Mouse (Mus musculus): Measurements from ENCODE around the gene Pdss2. TPM values are rescaled to one million over a fixed set of nuclear protein-coding genes. Genes with fewer than 3 reads are reported as not detected.
"Not testable (repeated sequence)": the region's sequence is repeated elsewhere in the genome, so short reads cannot be mapped to it uniquely, and the experiment has no call there.

The Pdss2 gene
- total RNA-seq, 1 experiment from 2014 or later, result 6.2 TPM

DNA sequence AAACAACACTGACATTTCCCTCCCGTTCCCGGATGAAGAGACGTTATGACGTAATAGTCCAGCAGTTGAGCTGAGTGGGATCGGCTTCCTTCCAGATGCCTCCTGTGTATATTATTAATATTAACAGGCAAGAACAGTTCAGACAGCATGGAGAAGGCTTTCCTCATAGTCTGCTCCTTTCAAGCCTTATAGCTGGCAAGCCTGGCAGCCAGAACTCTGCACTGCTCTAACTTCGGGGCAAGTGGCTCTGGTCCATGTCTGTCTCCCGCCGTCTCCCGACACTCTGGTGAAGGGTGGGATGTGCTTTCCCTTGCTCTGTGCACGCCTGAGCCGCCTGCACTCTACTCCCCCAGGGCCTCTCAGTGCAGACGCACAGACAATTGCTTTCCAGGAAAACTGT, 185.6 kb downstream of the Pdss2 start:
- ATAC-seq (replicated peaks; ENCODE audit: insufficient number of reproducible peaks, low FRiP score, low TSS enrichment, poor library complexity, severe bottlenecking), result no peak

- ATAC-seq (replicated peaks; ENCODE audit: insufficient number of reproducible peaks, low FRiP score, low TSS enrichment, poor library complexity, severe bottlenecking), result no peak
These were observed 188.4 kb downstream of the Pdss2 start for GRCm38 (mm10) chr10:43409506-43410230.

- not testable (repeated sequence) for ATAC-seq (replicated peaks; ENCODE audit: insufficient number of reproducible peaks, low FRiP score, low TSS enrichment, poor library complexity, severe bottlenecking)
These were observed 189.9 kb downstream of the Pdss2 start for GRCm38 (mm10) chr10:43411164-43411563.

DNA sequence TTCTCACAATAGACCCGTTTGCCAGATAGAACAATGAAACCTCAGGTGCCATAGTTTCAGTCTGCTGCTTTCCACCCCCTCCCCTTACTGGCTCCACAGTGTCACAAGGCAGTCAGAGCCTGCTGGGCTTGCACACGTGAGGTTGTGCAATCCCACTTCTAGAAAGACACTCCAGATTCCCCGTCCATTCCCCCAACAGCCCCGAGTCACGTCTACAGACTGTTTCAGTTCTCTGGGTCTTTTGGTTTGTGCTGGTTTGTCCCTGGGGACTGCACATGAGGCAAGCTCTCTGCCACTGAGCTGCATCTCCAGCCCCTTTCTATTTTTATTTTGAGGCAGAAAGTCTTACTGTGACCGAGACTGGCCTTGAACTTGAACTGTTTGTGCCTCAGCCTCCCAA, 196.1 kb downstream of the Pdss2 start:
- ATAC-seq (replicated peaks; ENCODE audit: insufficient number of reproducible peaks, low FRiP score, low TSS enrichment, poor library complexity, severe bottlenecking), result no peak

- ATAC-seq (replicated peaks; ENCODE audit: insufficient number of reproducible peaks, low FRiP score, low TSS enrichment, poor library complexity, severe bottlenecking), result no peak
These were observed 199.6 kb downstream of the Pdss2 start for GRCm38 (mm10) chr10:43420660-43421413.

DNA sequence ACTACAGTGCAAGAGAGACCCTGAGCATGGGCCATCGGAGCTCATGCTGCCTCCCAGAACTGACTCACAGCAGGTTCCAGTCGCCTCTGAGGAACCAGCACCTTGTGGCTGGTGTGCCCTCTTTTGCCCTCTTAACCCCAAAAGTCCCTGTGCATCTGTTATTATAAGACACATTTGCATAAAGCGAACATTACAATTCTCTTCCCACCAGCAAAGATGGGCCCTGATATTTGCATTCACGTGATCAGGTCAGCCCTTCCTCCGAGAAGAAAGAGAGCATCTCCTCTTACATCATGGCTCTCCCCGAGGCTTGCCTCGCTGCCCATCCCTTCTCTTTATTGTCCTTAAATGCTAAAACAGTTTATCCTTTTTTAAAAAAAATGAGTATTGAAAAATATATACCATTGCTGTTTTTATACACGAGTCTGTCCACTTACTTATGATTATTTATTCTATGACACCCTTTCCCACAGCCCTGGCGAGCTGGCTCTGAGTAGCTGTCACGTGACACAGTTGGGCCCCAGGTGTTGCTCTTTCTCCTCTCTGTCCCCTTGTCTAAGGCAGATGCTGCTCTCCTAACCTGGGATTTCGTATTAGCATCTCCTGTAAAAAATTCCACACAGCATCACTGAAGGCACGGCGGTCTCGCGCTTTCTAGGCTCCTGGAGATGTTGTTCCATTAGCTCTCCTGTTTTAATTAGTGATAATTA, 200.9 kb downstream of the Pdss2 start:
- no peak for ATAC-seq (replicated peaks; ENCODE audit: insufficient number of reproducible peaks, low FRiP score, low TSS enrichment, poor library complexity, severe bottlenecking)

GRCm38 (mm10) chr10:43424545-43424944, 203.3 kb downstream of the Pdss2 start:
- no peak for ATAC-seq (replicated peaks; ENCODE audit: insufficient number of reproducible peaks, low FRiP score, low TSS enrichment, poor library complexity, severe bottlenecking)

GRCm38 (mm10) chr10:43430606-43431005, 209.3 kb downstream of the Pdss2 start:
- no peak for ATAC-seq (replicated peaks; ENCODE audit: insufficient number of reproducible peaks, low FRiP score, low TSS enrichment, poor library complexity, severe bottlenecking)

DNA sequence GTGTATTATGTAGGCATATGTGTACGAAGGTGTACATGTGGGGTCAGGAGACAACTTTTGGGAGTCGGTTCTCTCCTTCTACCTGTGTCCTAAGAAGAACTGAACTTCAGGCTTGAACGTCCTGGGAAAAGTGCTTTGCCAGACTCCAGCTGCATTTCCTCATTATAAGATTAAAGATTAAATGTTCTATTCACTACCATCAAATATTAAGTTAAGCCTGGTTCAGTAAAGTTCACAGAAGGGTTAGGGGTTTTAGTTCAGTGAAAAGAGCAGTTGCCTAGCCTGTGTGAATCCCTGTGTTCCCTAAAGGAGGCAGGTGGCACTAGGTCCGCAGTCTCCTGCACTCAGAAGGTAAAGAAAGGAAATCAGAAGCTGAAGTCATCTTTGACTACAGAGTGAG, 213.0 kb downstream of the Pdss2 start:
- no peak for ATAC-seq (replicated peaks; ENCODE audit: insufficient number of reproducible peaks, low FRiP score, low TSS enrichment, poor library complexity, severe bottlenecking)

DNA sequence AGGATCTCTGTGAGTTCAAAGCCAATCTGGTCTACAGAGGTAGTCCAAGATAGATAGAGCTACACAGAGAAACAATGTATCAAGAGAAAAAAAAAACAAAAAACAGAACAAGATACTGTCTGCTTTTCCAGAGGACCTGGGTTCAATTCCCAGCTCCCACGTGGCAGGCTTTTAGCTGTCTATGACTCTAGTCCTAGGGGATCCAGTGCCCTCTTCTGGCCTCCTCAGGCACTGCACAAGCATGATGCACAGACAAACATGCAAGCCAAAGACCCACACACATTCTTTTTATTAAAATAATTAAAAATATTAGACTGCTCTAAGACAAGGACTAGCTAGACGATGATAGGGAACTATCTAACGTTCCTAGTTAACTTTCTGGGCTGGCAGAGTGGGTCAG, 214.5 kb downstream of the Pdss2 start:
- ATAC-seq (replicated peaks; ENCODE audit: insufficient number of reproducible peaks, low FRiP score, low TSS enrichment, poor library complexity, severe bottlenecking), result no peak

DNA sequence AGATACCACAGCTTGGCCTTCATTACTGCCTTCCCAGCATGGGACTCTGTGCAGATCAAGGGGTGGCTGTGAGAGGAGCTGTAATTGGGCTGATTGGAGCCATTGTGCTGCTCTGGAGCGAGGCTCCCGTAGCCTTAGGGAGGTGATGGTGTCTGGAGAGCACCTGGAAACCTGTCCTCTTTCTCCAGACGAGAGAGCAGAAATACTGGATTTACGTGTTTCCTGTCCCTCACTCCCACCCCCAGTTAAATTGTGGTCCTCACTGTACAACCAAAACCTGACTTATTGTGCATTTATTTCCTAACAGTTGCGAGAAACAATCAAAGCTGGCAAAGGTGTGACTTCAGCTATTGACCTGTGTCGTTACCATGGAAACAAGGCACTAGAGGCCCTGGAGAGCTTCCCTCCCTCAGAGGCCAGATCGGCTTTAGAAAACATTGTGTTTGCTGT, 218.2 kb downstream of the Pdss2 start:
- ATAC-seq (replicated peaks; ENCODE audit: insufficient number of reproducible peaks, low FRiP score, low TSS enrichment, poor library complexity, severe bottlenecking), result no peak

DNA sequence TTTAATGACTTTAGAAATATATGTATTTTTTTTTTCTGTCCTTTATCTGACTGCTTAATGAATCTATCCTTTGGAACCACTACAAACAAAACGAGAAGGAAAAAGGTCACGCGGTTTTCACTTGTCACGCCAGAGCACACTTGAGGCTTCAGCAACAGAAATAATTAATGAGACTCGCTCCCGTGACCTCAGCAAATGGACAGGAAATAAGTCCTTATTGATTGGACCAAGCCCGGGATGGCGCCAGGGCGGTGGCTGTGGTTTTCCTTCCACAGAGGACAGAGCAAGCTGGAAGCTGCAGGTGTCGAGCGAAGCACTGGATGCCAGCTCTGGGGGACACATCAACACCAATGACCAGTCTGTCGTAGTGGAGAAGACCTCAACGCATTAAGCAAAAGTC, 218.8 kb downstream of the Pdss2 start:
- no peak for ATAC-seq (replicated peaks; ENCODE audit: insufficient number of reproducible peaks, low FRiP score, low TSS enrichment, poor library complexity, severe bottlenecking)

- ATAC-seq (replicated peaks; ENCODE audit: insufficient number of reproducible peaks, low FRiP score, low TSS enrichment, poor library complexity, severe bottlenecking), result no peak
These were observed 219.9 kb downstream of the Pdss2 start for GRCm38 (mm10) chr10:43440981-43441740.

- no peak for ATAC-seq (replicated peaks; ENCODE audit: insufficient number of reproducible peaks, low FRiP score, low TSS enrichment, poor library complexity, severe bottlenecking)
These were observed 227.4 kb downstream of the Pdss2 start for GRCm38 (mm10) chr10:43448656-43449055.

DNA sequence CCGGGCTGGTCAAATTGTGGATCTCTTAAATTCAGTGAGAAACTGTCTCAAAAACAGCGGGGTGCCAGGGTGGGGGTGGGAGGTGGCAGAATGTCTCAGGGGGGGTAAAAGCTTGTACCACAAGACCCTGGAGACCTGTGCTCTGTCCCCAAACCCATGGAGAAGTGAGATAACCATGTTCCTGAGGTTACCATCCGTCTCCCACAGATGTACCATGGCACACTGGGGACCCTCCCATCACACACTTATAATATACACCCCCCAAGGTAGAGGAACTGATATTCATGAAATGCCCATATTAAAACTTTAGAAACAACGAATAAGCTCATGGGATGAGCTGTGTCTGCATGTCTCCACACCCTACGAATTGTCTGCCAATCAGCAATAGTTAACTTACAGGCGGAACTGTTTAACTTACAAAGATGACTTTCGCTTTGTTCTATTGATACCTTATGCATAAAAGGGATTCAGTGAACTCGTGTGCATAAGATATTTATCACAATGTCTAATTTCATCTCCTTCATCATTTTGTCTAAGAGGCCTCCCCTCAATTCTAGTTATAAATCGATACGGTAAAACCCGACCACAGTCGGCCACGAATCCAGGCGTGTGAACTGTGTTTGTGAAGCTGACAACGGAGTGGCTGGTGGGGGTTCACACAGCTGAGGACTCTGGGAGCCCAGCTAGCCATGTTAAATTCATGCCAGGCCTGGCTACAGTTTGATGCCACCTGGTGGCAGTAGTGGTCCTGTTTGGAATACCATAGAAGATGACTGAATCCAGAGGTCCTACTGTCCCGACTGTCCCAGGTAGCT, 230.8 kb downstream of the Pdss2 start:
- no peak for ATAC-seq (replicated peaks; ENCODE audit: insufficient number of reproducible peaks, low FRiP score, low TSS enrichment, poor library complexity, severe bottlenecking)

- ATAC-seq (replicated peaks; ENCODE audit: insufficient number of reproducible peaks, low FRiP score, low TSS enrichment, poor library complexity, severe bottlenecking), result no peak
These were observed 231.3 kb downstream of the Pdss2 start for GRCm38 (mm10) chr10:43452663-43452996.

DNA sequence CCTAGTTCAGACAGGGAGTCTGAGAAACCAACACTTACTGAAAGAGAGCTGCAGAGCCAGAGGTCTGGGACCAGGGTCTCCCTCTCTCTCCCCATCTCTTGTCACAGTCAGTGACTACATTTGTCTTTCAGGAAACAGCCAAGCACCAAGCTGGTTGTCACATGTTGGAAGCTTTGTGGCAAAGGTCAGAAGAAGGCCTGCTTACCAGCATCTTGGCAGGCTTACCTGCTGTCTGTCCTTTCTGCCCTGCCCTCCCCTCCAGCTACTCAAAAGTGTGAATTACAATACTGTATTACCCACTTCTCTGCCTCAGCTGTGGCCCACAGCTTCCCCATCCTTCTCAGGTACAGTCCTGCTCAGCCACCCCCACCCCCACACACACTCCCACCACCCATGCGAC, 232.9 kb downstream of the Pdss2 start:
- no peak for ATAC-seq (replicated peaks; ENCODE audit: insufficient number of reproducible peaks, low FRiP score, low TSS enrichment, poor library complexity, severe bottlenecking)

DNA sequence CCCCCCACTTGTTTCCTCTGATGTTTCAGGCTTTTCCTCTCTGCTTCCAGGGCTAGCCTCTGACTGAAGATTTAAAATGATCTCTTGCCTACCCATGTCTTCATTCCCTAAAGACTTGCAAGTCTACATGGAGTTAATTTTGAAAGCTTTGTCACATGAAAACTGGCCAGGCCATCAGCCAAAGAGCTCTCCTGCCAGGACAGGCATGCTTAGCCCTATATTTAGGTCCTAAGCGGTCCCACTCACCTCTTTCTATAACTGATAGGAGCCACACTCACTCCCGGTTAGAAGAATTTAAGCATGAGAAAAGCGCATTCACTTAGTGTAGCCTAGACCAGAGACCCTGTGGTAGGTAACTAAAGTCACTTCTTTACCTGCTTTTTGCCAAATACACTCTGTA, 233.4 kb downstream of the Pdss2 start:
- ATAC-seq (replicated peaks; ENCODE audit: insufficient number of reproducible peaks, low FRiP score, low TSS enrichment, poor library complexity, severe bottlenecking), result no peak

Data from monocyte, adult 5-6 weeks (primary cell).